Mouse (Mus musculus): ENCODE data around the gene Foxb2.
"Not testable (repeated sequence)": the region's sequence is repeated elsewhere in the genome, so short reads cannot be mapped to it uniquely, and the experiment has no call there.

Foxb2 gene

GRCm38 (mm10) chr19:16873221-16873861, at the start of gene Foxb2:
Gene Foxb2, minus strand, starts transcription at chr19:16873805.
- no peak for DNase-seq (ENCODE audit: low read depth, low spot score)

- DNase-seq (ENCODE audit: low read depth, low spot score): no peak
Observed at GRCm38 (mm10) chr19:16911507-16911906, 37.9 kb upstream of the Foxb2 start.

GRCm38 (mm10) chr19:16903106-16903505, 29.5 kb upstream of the Foxb2 start:
- no peak for DNase-seq (ENCODE audit: low read depth, low spot score)

- no peak for DNase-seq (ENCODE audit: low read depth, low spot score)
Observed at GRCm38 (mm10) chr19:16899716-16900115, 26.1 kb upstream of the Foxb2 start.

GRCm38 (mm10) chr19:16898576-16898975, 25.0 kb upstream of the Foxb2 start:
- no peak for DNase-seq (ENCODE audit: low read depth, low spot score)

- DNase-seq (ENCODE audit: low read depth, low spot score): no peak
Observed at GRCm38 (mm10) chr19:16876458-16876770, 2.8 kb upstream of the Foxb2 start.

- DNase-seq (ENCODE audit: low read depth, low spot score): no peak
Observed at GRCm38 (mm10) chr19:16875631-16876457, 2.2 kb upstream of the Foxb2 start.

GRCm38 (mm10) chr19:16874991-16875540, 1.5 kb upstream of the Foxb2 start:
- no peak for DNase-seq (ENCODE audit: low read depth, low spot score)

- no peak for DNase-seq (ENCODE audit: low read depth, low spot score)
Observed at GRCm38 (mm10) chr19:16873942-16874861, 597 bp upstream of the Foxb2 start.

GRCm38 (mm10) chr19:16872331-16873180, 1.0 kb downstream of the Foxb2 start:
- no peak for DNase-seq (ENCODE audit: low read depth, low spot score)

GRCm38 (mm10) chr19:16871192-16871760, 2.3 kb downstream of the Foxb2 start:
- no peak for DNase-seq (ENCODE audit: low read depth, low spot score)

GRCm38 (mm10) chr19:16870501-16871191, 3.0 kb downstream of the Foxb2 start:
- DNase-seq (ENCODE audit: low read depth, low spot score): no peak

- no peak for DNase-seq (ENCODE audit: low read depth, low spot score)
Observed at GRCm38 (mm10) chr19:16868534-16868933, 5.1 kb downstream of the Foxb2 start.

- DNase-seq (ENCODE audit: low read depth, low spot score): no peak
Observed at GRCm38 (mm10) chr19:16858646-16859045, 15.0 kb downstream of the Foxb2 start.

GRCm38 (mm10) chr19:16856752-16857151, 16.9 kb downstream of the Foxb2 start:
- no peak for DNase-seq (ENCODE audit: low read depth, low spot score)

GRCm38 (mm10) chr19:16844091-16844490, 29.5 kb downstream of the Foxb2 start:
- DNase-seq (ENCODE audit: low read depth, low spot score): not testable (repeated sequence)

- DNase-seq (ENCODE audit: low read depth, low spot score): no peak
Observed at GRCm38 (mm10) chr19:16841516-16842249, 31.9 kb downstream of the Foxb2 start.

- DNase-seq (ENCODE audit: low read depth, low spot score): no peak
Observed at GRCm38 (mm10) chr19:16841001-16841400, 32.6 kb downstream of the Foxb2 start.

- no peak for DNase-seq (ENCODE audit: low read depth, low spot score)
Observed at GRCm38 (mm10) chr19:16827657-16828056, 45.9 kb downstream of the Foxb2 start.

All from forelimb bud, embryonic 11.5 days (tissue).